Mouse (Mus musculus): ENCODE measurements around the gene Chl1. TPM values are rescaled to one million over a fixed set of nuclear protein-coding genes. Genes with fewer than 3 reads are reported as not detected.

The Chl1 gene
- polyA plus RNA-seq, 1 experiment from 2014 or later = 0.12 TPM

- TF ChIP-seq EP300 (IDR thresholded peaks at IDR 0.05) = no peak
- no peak for TF ChIP-seq CTCF (IDR thresholded peaks at IDR 0.05)
- 56% methylated on average over 1 of the region's 1 CpGs for WGBS
- no peak overlapping the region for H3K27ac ChIP-seq (ENCODE audit: low read length)
- H3K9ac ChIP-seq (replicated peaks; ENCODE audit: low read depth) = no peak overlapping the region
- H3K36me3 ChIP-seq (ENCODE audit: insufficient read depth, low read length) = no peaks in the 10 kb centered on the region
- H3K4me2 ChIP-seq (replicated peaks; ENCODE audit: low read depth, low read length) = no peak overlapping the region
- no peaks in the 10 kb centered on the region for H3K4me1 ChIP-seq (ENCODE audit: insufficient read depth, low read depth, low read length)
- H3K9me3 ChIP-seq (ENCODE audit: low read length) = no peaks in the 10 kb centered on the region
- no peak for DNase-seq (ENCODE audit: low spot score)
- no peak for ATAC-seq
- H3K4me3 ChIP-seq (ENCODE audit: low read depth, low read length) = no peak overlapping the region
- H3K27me3 ChIP-seq (replicated peaks; ENCODE audit: insufficient read depth, low read length) = no peaks in the 10 kb centered on the region
Measured at GRCm38 (mm10) chr6:103586081-103586480, 75.7 kb downstream of the Chl1 start.

DNA sequence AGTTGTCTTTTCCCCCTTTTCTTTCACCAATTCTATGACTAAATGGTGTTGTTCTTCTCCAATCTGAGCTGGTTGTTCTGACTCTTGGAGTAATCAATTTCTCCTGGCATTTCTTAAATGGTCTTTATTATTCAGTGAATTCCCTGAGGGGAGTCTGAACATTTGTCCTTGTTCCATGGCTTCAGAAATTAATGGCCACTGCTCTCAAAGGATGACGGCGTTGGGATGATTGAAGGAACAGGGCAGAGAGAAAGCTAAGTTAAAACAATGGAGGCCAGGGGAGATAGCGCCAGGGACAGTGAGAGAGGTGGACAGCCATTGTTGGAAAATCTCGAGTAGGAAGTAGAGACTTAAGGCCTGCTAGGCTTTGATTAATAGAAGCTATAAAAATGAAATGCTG, 91.7 kb downstream of the Chl1 start:
- Histone ChIP-seq H3K36me3 (ENCODE audit: insufficient read depth, low read length) (no peaks in the 10 kb centered on the region), H3K4me2 (replicated peaks; ENCODE audit: low read depth, low read length) (no peak overlapping the region), H3K27ac (ENCODE audit: low read length) (no peak overlapping the region), H3K4me1 (ENCODE audit: insufficient read depth, low read depth, low read length) (no peaks in the 10 kb centered on the region), H3K27me3 (replicated peaks; ENCODE audit: insufficient read depth, low read length) (no peaks in the 10 kb centered on the region), H3K4me3 (ENCODE audit: low read depth, low read length) (no peak overlapping the region), H3K9me3 (ENCODE audit: low read length) (no peaks in the 10 kb centered on the region), H3K9ac (replicated peaks; ENCODE audit: low read depth) (no peak overlapping the region)
- DNase-seq (ENCODE audit: low spot score) (no peak), ATAC-seq (no peak)
- TF ChIP-seq EP300 (IDR thresholded peaks at IDR 0.05) (no peak), CTCF (IDR thresholded peaks at IDR 0.05) (no peak)
- 55% methylated on average over 4 of the region's 4 CpGs for WGBS

DNA sequence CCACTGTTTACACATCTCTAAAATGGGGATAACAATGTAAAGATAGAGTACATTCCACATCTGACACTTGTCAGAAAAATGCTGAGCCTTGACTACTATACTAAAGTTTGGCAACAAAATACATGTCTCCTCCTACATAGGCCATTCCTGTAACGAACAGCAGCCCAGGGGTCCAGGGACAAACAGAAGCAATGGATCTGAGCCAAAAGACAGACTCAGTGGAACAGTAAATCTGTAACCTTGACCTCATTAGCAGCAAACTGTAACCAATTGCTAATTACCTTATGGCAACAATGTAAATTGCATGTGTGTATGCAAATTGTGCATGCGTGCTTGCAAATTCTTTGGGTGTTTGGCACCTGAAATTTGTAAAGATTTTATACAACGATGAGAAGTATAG, 100.3 kb downstream of the Chl1 start:
- TF ChIP-seq EP300 (IDR thresholded peaks at IDR 0.05) = no peak
- no peak for TF ChIP-seq CTCF (IDR thresholded peaks at IDR 0.05)
- H3K4me1 ChIP-seq (ENCODE audit: insufficient read depth, low read depth, low read length) = no peaks in the 10 kb centered on the region
- H3K36me3 ChIP-seq (ENCODE audit: insufficient read depth, low read length) = no peaks in the 10 kb centered on the region
- H3K27me3 ChIP-seq (replicated peaks; ENCODE audit: insufficient read depth, low read length) = no peaks in the 10 kb centered on the region
- H3K9ac ChIP-seq (replicated peaks; ENCODE audit: low read depth) = no peak overlapping the region
- DNase-seq (ENCODE audit: low spot score) (no peak), ATAC-seq (no peak)
- WGBS = 75% methylated on average over 3 of the region's 3 CpGs
- no peak overlapping the region for H3K4me2 ChIP-seq (replicated peaks; ENCODE audit: low read depth, low read length)
- H3K9me3 ChIP-seq (ENCODE audit: low read length) = no peaks in the 10 kb centered on the region
- no peak overlapping the region for H3K4me3 ChIP-seq (ENCODE audit: low read depth, low read length)
- H3K27ac ChIP-seq (ENCODE audit: low read length) = no peak overlapping the region

DNA sequence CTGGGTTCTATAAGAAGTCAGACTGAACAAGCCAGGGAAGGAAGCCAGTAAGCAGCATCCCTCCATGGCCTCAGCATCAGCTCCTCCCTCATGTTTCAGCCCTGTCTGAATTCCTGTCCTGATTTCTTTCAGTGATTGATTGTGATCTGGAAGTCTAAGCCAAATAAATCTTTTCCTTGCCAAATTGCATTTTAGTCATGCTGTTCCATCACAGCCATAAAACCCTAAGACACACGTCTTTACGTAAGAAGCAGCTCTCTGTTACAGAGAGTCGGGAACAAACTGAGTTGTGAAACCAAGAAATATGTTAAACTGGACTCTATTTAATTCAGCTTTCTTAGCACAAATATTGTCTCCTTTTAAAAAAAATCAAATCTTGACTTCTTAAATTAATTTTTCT, 102.2 kb downstream of the Chl1 start:
- ATAC-seq = no peak
- Histone ChIP-seq H3K9me3 (ENCODE audit: low read length) (no peaks in the 10 kb centered on the region), H3K36me3 (ENCODE audit: insufficient read depth, low read length) (no peaks in the 10 kb centered on the region), H3K27me3 (replicated peaks; ENCODE audit: insufficient read depth, low read length) (no peaks in the 10 kb centered on the region), H3K4me1 (ENCODE audit: insufficient read depth, low read depth, low read length) (no peaks in the 10 kb centered on the region), H3K9ac (replicated peaks; ENCODE audit: low read depth) (no peak overlapping the region), H3K27ac (ENCODE audit: low read length) (no peak overlapping the region), H3K4me3 (ENCODE audit: low read depth, low read length) (no peak overlapping the region), H3K4me2 (replicated peaks; ENCODE audit: low read depth, low read length) (no peak overlapping the region)
- DNase-seq (ENCODE audit: low spot score) = peak; percentile 65
- 64% methylated on average over 3 of the region's 3 CpGs for WGBS
- TF ChIP-seq CTCF (IDR thresholded peaks at IDR 0.05) (no peak), EP300 (IDR thresholded peaks at IDR 0.05) (no peak)

- TF ChIP-seq EP300 (IDR thresholded peaks at IDR 0.05) (no peak), CTCF (IDR thresholded peaks at IDR 0.05) (no peak)
- Histone ChIP-seq H3K36me3 (ENCODE audit: insufficient read depth, low read length) (no peaks in the 10 kb centered on the region), H3K27me3 (replicated peaks; ENCODE audit: insufficient read depth, low read length) (no peaks in the 10 kb centered on the region), H3K4me1 (ENCODE audit: insufficient read depth, low read depth, low read length) (no peaks in the 10 kb centered on the region), H3K27ac (ENCODE audit: low read length) (no peak overlapping the region), H3K9me3 (ENCODE audit: low read length) (no peaks in the 10 kb centered on the region), H3K4me3 (ENCODE audit: low read depth, low read length) (no peak overlapping the region), H3K4me2 (replicated peaks; ENCODE audit: low read depth, low read length) (no peak overlapping the region), H3K9ac (replicated peaks; ENCODE audit: low read depth) (no peak overlapping the region)
- 67% methylated on average over 3 of the region's 3 CpGs for WGBS
- ATAC-seq (peak; percentile 33; the same call in 1 of the 2 replicates), DNase-seq (ENCODE audit: low spot score) (peak; percentile 70)
Measured at GRCm38 (mm10) chr6:103613714-103614113, 103.3 kb downstream of the Chl1 start.

- ATAC-seq (peak; percentile 33), DNase-seq (ENCODE audit: low spot score) (peak; percentile 70)
- Histone ChIP-seq H3K27me3 (replicated peaks; ENCODE audit: insufficient read depth, low read length) (no peaks in the 10 kb centered on the region), H3K4me1 (ENCODE audit: insufficient read depth, low read depth, low read length) (no peaks in the 10 kb centered on the region), H3K27ac (ENCODE audit: low read length) (no peak overlapping the region), H3K36me3 (ENCODE audit: insufficient read depth, low read length) (no peaks in the 10 kb centered on the region), H3K9me3 (ENCODE audit: low read length) (no peaks in the 10 kb centered on the region), H3K4me2 (replicated peaks; ENCODE audit: low read depth, low read length) (no peak overlapping the region), H3K4me3 (ENCODE audit: low read depth, low read length) (no peak overlapping the region), H3K9ac (replicated peaks; ENCODE audit: low read depth) (no peak overlapping the region)
- WGBS = 26% methylated on average over 3 of the region's 3 CpGs
- no peak for TF ChIP-seq CTCF (IDR thresholded peaks at IDR 0.05)
- TF ChIP-seq EP300 (IDR thresholded peaks at IDR 0.05) = 0 out of 2 replicates have a peak, but pooled peaks have one; percentile 9
Measured at GRCm38 (mm10) chr6:103615924-103616602, 105.7 kb downstream of the Chl1 start.

All from lung, postnatal 0 days (tissue).